Mouse (Mus musculus) small intestine, adult 10 weeks (tissue): ENCODE results near the gene Actl7a. TPM values are rescaled to one million over a fixed set of nuclear protein-coding genes. Genes with fewer than 3 reads are reported as not detected.

ENCODE experiments used
- polyA plus RNA-seq: library from polyadenylated mRNA; stranded (reverse); fragments of 350-450 nt; fragmentation: Illumina TruSeq; extraction: RNeasy Lipid Tissue Mini Kit (QIAGEN cat#74804); gene quantifications from one replicate; pipeline ENCODE4 v1.2.3, GENCODE M21; 2014; ENCODE audit warnings: low replicate concordance

Actl7a gene
- not detected for polyA plus RNA-seq

DNA sequence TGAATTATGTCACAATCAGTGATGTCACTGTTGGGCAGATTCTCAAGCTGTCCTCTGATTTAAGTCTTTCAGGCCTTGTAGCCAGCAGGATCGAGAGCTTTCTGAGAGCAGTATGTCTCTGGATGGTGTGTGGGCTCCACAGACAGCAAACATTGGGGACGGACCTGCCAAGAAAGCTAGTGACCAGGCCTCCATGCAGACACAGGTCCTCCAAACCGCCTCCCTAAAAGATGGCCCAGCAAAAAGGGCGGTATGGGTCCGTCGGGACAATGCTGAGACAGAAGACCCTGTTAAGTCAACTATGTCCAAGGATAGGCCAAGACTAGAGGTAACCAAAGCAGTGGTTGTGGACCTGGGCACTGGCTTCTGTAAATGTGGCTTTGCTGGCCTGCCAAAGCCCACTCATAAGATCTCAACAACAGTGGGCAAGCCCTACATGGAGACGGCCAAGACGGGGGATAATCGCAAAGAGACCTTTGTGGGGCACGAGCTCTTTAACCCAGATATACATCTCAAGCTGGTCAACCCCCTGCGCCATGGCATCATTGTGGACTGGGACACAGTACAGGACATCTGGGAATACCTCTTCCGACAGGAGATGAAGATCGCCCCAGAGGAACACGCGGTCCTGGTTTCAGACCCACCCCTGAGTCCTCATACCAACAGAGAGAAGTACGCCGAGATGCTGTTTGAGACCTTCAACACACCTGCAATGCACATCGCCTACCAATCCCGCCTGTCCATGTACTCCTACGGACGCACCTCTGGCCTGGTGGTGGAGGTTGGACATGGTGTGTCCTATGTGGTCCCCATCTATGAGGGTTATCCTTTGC, at the start of gene Actl7a:
TSS of gene Actl7a (plus strand) at position 51 of the 833 bp plus-strand sequence.

GRCm38 (mm10) chr4:56740020-56740485, 3.2 kb upstream of the Actl7a start, which contains the start of gene Gm26657:
Gene Gm26657 (plus strand): TSS chr4:56740070.

GRCm38 (mm10) chr4:56741041-56741493, 2.1 kb upstream of the Actl7a start, which contains the start of gene Actl7b:
Gene Actl7b (minus strand): TSS chr4:56741443.

Other genes starting within 250 kb of the Actl7a start
- gene Gm26657, start 3.3 kb upstream of the Actl7a start, polyA plus RNA-seq = not detected
- gene Actl7b, start 2.0 kb upstream of the Actl7a start, polyA plus RNA-seq = not detected
- 16.4 TPM for gene Elp1, start 58.9 kb downstream of the Actl7a start, polyA plus RNA-seq
- 11.1 TPM for gene Fam206a, start 58.9 kb downstream of the Actl7a start, polyA plus RNA-seq
- gene Ctnnal1, start 121.8 kb downstream of the Actl7a start, polyA plus RNA-seq = 15.1 TPM
- gene Tmem245, start 204.0 kb downstream of the Actl7a start, polyA plus RNA-seq = 31.8 TPM
- 0.19 TPM for gene Frrs1l, start 247.0 kb downstream of the Actl7a start, polyA plus RNA-seq